Mouse (Mus musculus): ENCODE data around the gene Tnrc6c. TPM values are rescaled to one million over a fixed set of nuclear protein-coding genes. Genes with fewer than 3 reads are reported as not detected.

Tnrc6c gene
- polyA plus RNA-seq, 1 experiment from 2014 or later: 7.4 TPM

DNA sequence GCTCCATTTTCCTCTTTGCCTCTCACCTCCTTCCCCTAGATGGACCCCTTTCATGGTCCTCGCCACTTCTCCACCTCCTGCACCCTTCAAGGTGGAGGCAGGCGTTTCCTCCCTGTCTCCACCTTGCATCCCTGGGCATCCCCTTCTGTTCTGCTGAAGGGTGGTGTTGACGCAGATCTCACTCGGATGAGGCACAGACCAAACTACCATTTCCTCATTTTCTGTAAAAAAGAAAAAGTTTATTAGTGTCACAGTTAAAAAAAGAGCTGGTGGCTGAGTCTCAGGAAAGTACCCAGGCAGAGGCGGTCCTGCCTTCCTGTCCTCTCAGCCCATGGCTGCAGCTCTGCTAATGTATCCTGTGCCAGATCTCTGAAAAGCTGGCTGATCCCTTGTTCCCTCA, 145.1 kb downstream of the Tnrc6c start:
- Histone ChIP-seq H3K9me3 (no peaks in the 10 kb centered on the region), H3K27ac (0 out of 2 replicates have a peak overlapping the region, but pooled peaks have one; percentile 0), H3K36me3 (no peaks in the 10 kb centered on the region), H3K4me3 (peak overlapping the region; percentile 37; the same call in 1 of the 2 replicates), H3K4me1 (peaks cover 34% of the 10 kb centered on the region), H3K27me3 (ENCODE audit: insufficient read depth, poor library complexity, severe bottlenecking) (peaks cover 10% of the 10 kb centered on the region)
- WGBS: 54% methylated on average over 5 of the region's 5 CpGs
- no peak for DNase-seq (ENCODE audit: low spot score)

DNA sequence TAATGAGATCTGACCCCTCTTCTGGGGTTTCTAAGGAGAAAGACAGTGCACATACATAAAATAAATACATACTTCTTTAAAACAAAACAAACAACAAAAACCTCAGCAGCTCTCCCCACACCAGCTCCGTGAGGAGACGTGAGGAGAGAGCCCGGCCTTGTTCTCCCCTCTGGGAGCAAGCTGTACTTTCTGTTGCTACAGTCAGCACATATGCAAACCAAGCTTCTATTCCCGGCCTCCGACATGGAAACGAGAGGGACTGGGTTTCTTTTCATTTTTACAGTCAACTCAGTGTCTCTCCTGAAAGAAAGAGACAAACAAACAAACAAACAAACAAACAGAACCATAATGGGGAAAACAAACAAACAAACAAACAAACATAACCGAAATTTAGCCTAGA, 145.9 kb downstream of the Tnrc6c start:
- WGBS: 82% methylated on average over 7 of the region's 7 CpGs
- no peak overlapping the region for H3K4me3 ChIP-seq
- H3K27me3 ChIP-seq (ENCODE audit: insufficient read depth, poor library complexity, severe bottlenecking): peaks cover 10% of the 10 kb centered on the region
- peaks cover 34% of the 10 kb centered on the region for H3K4me1 ChIP-seq
- DNase-seq (ENCODE audit: low spot score): no peak
- no peaks in the 10 kb centered on the region for H3K9me3 ChIP-seq
- H3K27ac ChIP-seq: no peak overlapping the region
- H3K36me3 ChIP-seq: no peaks in the 10 kb centered on the region

DNA sequence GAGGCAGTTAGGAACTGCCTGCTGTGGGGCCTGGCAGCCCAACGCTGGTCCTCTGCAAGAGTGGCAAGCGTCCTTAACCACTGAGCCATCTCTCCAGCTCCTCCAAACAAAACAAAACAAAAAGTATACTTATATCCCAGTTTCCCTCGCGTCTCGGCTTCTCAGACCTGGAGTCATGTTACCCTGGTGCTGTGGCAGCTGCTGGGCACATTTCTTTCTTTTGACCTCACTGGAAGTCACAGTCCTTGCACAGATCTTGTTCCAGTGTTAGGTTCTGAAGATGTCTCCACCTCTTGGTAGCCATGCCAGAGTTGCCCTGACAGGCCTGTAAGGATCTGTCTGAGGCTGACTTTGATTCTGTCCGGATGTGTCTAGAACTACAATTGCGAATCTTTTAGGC, 147.6 kb downstream of the Tnrc6c start:
- 79% methylated on average over 7 of the region's 7 CpGs for WGBS
- DNase-seq (ENCODE audit: low spot score): no peak
- H3K27me3 ChIP-seq (ENCODE audit: insufficient read depth, poor library complexity, severe bottlenecking): peaks cover 10% of the 10 kb centered on the region
- no peak overlapping the region for H3K27ac ChIP-seq
- peaks cover 32% of the 10 kb centered on the region for H3K4me1 ChIP-seq
- no peak overlapping the region for H3K4me3 ChIP-seq
- no peaks in the 10 kb centered on the region for H3K9me3 ChIP-seq
- H3K36me3 ChIP-seq: no peaks in the 10 kb centered on the region

DNA sequence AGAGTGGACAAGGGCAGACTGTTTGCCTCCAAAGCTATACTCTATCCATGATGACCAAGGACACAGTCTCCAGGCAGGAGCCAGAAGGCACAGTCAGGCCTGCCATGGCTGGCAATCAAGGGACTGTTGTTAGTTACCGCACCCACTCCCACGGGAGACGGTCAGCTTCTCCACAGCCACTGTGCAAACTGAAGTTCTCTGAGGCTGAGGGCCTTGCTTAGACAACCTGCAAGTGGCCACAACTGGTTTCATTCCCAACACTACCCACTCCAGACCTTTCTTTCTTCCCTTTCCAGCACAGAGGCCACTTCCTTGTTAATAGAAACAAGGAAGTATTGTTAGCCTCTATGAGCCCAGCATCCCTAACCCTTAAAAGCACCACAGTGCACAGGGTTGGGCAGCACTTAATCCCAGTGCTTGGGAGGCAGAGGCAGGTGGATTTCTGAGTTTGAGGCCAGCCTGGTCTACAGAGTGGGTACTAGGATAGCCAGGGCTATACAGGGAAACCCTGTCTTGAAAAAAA, 149.1 kb downstream of the Tnrc6c start:
- Histone ChIP-seq H3K4me1 (peaks cover 19% of the 10 kb centered on the region), H3K4me3 (no peak overlapping the region), H3K36me3 (no peaks in the 10 kb centered on the region), H3K27ac (peak overlapping the region; percentile 1; the same call in 1 of the 2 replicates), H3K27me3 (ENCODE audit: insufficient read depth, poor library complexity, severe bottlenecking) (peaks cover 4% of the 10 kb centered on the region; the same call in 1 of the 2 replicates), H3K9me3 (no peaks in the 10 kb centered on the region)
- DNase-seq (ENCODE audit: low spot score): no peak
- 86% methylated on average over 3 of the region's 3 CpGs for WGBS

DNA sequence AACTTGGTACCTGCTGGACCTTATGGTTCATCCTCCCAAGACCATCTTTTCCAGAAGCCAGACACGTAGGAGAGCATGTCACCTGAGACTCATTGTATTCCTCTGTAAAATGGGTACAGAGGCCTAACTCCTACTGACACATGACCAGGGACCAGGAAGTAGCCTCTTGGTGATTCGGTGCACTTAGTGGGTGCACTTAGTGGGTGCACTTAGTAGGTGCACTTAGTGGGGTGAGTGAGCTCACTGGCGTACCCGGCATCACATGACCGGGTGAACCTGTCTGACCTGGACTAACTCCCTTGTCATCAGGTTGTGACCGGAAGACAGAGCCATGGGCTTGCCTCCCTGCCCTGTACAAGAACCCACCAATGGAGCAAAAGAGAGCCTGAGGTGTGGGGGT, 152.7 kb downstream of the Tnrc6c start:
- Histone ChIP-seq H3K4me1 (peaks cover 38% of the 10 kb centered on the region), H3K4me3 (no peak overlapping the region), H3K9me3 (no peaks in the 10 kb centered on the region), H3K27ac (no peak overlapping the region), H3K36me3 (no peaks in the 10 kb centered on the region), H3K27me3 (ENCODE audit: insufficient read depth, poor library complexity, severe bottlenecking) (peaks cover 4% of the 10 kb centered on the region; the same call in 1 of the 2 replicates)
- no peak for DNase-seq (ENCODE audit: low spot score)
- WGBS: 92% methylated on average over 6 of the region's 6 CpGs

DNA sequence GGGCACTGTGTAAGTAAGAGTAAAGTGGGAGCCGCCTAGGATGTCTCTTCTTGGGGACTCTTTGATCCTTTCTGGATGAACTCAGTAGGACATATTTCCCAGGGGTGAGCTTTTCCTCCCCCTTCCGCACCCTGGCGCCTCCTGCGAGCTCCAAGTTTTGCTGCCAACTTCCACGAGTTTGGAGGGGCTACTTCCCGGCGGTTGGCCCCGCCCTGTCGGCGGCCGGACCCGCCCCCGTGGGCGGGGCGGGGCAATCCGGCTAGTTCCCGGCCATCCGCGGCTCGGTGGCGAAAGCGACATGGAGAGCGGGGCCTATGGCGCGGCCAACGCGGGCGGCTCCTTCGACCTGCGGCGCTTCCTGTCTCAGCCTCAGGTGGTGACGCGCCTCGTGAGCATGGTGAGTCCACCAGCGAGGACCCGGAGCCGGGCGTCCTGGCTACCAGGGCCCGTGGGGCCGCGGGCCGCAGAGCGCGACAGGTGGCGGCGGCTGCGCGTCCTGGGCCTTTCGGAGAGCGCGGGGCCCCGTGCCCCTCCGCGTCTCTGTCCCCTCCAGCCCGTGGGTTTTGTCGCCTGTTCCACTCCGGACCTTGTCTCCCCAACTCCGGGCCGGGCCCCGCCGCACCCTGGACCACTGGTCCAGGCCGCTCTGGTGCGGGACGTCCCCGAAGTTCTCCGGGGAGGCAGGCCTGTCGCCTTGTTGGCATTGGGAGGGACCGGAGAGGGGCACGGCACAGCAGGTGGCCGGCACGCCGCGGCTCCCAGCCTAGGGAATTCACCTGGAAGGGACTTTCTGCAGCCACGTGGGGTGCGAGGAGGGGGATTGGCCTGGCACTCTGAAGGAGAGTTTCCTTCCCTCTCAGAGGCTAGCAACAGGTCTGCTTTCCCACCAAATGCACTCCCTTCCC, 155.6 kb downstream of the Tnrc6c start, which contains the start of the genes Gm20708 and Syngr2:
TSS of gene Gm20708 (plus strand) at position 262 of the 905 bp plus-strand sequence.
TSS of gene Syngr2 (plus strand) at position 262 of the 905 bp plus-strand sequence.
- Histone ChIP-seq H3K36me3 (peaks cover 28% of the 10 kb centered on the region), H3K4me3 (peak within 1 kb of the TSS; percentile 93), H3K4me1 (peaks cover 47% of the 10 kb centered on the region), H3K9me3 (no peaks in the 10 kb centered on the region), H3K27me3 (ENCODE audit: insufficient read depth, poor library complexity, severe bottlenecking) (no peaks in the 10 kb centered on the region), H3K27ac (peak within 1 kb of the TSS; percentile 90)
- DNase-seq (ENCODE audit: low spot score): peak; percentile 93
- WGBS: under 1% methylated on average over 75 of the region's 75 CpGs

DNA sequence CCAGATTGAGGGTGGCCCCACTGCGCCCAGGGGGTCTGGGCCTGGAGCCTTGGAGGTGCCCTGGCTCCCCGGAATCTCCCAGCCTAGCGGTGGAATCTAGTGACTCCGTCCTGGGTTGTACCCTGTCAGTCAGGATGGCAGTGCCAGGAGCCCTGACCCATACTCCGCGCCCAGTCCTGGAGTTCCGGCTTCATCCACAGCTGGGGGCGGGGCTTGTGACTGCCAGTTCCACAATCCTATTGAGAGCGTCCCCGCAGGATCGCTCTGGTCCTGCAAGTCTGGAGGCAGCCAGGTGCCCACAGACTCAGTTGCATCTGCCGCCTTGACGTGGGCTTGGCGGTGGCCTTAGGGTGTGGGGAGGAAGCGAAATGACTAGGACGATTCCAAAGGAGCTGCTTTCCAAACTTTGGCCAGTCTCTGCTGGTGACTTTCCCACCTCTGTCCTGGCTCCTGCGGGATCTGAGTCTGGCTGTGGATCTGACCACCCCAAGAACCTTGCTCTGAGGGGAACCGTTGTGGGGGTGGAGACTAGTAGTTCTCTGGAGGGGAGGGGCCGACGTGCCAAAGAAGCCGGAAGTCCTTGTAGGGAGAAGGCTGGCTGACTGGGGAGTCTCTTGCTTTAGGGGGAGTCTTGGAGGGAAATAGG, 156.4 kb downstream of the Tnrc6c start:
- Histone ChIP-seq H3K4me3 (peak overlapping the region; percentile 93), H3K36me3 (peaks cover 36% of the 10 kb centered on the region), H3K9me3 (no peaks in the 10 kb centered on the region), H3K4me1 (peaks cover 52% of the 10 kb centered on the region), H3K27ac (peak overlapping the region; percentile 90), H3K27me3 (ENCODE audit: insufficient read depth, poor library complexity, severe bottlenecking) (no peaks in the 10 kb centered on the region)
- WGBS: under 1% methylated on average over 21 of the region's 21 CpGs
- DNase-seq (ENCODE audit: low spot score): peak; percentile 92

Other genes with a start within 250 kb of the Tnrc6c start
- not detected in 2 replicates for gene Gm11733, start 169.9 kb upstream of the Tnrc6c start, polyA plus RNA-seq (2016; fragmentation: Nextera tagmentation; extraction: Ambion mirVana)
- gene Tmc8, start 127.8 kb downstream of the Tnrc6c start, polyA plus RNA-seq (2016; fragmentation: Nextera tagmentation; extraction: Ambion mirVana): 3.7 and 3.9 TPM in 2 replicates
- 30.6 and 33.3 TPM in 2 replicates for gene Tmc6, start 127.9 kb downstream of the Tnrc6c start, polyA plus RNA-seq (2016; fragmentation: Nextera tagmentation; extraction: Ambion mirVana)
- gene 6030468B19Rik, start 143.4 kb downstream of the Tnrc6c start, polyA plus RNA-seq (2016; fragmentation: Nextera tagmentation; extraction: Ambion mirVana): 4.3 and 4.8 TPM in 2 replicates
- 1.1 TPM in 2 replicates for gene Gm20708, start 155.4 kb downstream of the Tnrc6c start, polyA plus RNA-seq (2016; fragmentation: Nextera tagmentation; extraction: Ambion mirVana)
- gene Syngr2, start 155.4 kb downstream of the Tnrc6c start, polyA plus RNA-seq (2016; fragmentation: Nextera tagmentation; extraction: Ambion mirVana): 68.1 and 76.3 TPM in 2 replicates
- 8.8 and 13.5 TPM in 2 replicates for gene Afmid, start 171.6 kb downstream of the Tnrc6c start, polyA plus RNA-seq (2016; fragmentation: Nextera tagmentation; extraction: Ambion mirVana)
- 124 and 134 TPM in 2 replicates for gene Tk1, start 171.8 kb downstream of the Tnrc6c start, polyA plus RNA-seq (2016; fragmentation: Nextera tagmentation; extraction: Ambion mirVana)
- gene Birc5, start 195.0 kb downstream of the Tnrc6c start, polyA plus RNA-seq (2016; fragmentation: Nextera tagmentation; extraction: Ambion mirVana): 275 and 334 TPM in 2 replicates
- gene Tmem235, start 206.5 kb downstream of the Tnrc6c start, polyA plus RNA-seq (2016; fragmentation: Nextera tagmentation; extraction: Ambion mirVana): not detected in 2 replicates
- gene Tha1, start 219.2 kb downstream of the Tnrc6c start, polyA plus RNA-seq (2016; fragmentation: Nextera tagmentation; extraction: Ambion mirVana): 4.0 and 4.3 TPM in 2 replicates